Mouse (Mus musculus): ENCODE results near the gene Gm904. TPM values are rescaled to one million over a fixed set of nuclear protein-coding genes. Genes with fewer than 3 reads are reported as not detected.
"Not testable (repeated sequence)": the region's sequence is repeated elsewhere in the genome, so short reads cannot be mapped to it uniquely, and the experiment has no call there.

Gm904 gene
- polyA plus RNA-seq (2014; fragmentation: Nextera tagmentation; extraction: Ambion mirVana) = not detected in 2 replicates

DNA sequence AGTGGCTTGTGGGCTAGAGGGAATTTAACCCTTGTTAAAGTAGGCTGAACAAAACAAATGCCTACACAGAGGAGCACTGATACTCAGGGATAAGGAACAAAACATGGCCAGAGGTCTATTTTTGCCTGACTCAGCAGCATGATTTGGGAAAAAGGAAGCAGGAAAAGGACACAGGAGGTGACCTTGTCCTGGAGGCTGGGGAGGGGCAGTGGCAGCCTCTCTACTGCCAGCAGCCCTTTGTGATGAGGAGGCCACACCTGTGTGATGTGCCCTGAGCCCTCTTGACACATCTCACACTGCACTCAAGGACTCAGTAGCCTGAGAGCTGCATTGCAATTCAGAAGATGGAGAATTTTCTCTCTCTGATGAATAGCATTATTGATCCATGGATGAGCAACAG lies at the start of gene Gm904:
TSS of gene Gm904 (plus strand) at position 301 of the 400 bp plus-strand sequence.
- not testable (repeated sequence) for H3K9me3 ChIP-seq (replicated peaks; ENCODE audit: control insufficient read depth, low read length); H3K27ac ChIP-seq (ENCODE audit: low read depth, low read length); ATAC-seq (replicated peaks; ENCODE audit: insufficient number of reproducible peaks, low FRiP score, low TSS enrichment); H3K4me1 ChIP-seq (ENCODE audit: control insufficient read depth, insufficient read depth, low read length); H3K9ac ChIP-seq (ENCODE audit: low read depth, low read length); H3K4me3 ChIP-seq (ENCODE audit: low read depth, low read length); H3K36me3 ChIP-seq (ENCODE audit: control insufficient read depth, insufficient read depth, low read length); H3K4me2 ChIP-seq; H3K27me3 ChIP-seq (ENCODE audit: control insufficient read depth, insufficient read depth, low read length)

DNA sequence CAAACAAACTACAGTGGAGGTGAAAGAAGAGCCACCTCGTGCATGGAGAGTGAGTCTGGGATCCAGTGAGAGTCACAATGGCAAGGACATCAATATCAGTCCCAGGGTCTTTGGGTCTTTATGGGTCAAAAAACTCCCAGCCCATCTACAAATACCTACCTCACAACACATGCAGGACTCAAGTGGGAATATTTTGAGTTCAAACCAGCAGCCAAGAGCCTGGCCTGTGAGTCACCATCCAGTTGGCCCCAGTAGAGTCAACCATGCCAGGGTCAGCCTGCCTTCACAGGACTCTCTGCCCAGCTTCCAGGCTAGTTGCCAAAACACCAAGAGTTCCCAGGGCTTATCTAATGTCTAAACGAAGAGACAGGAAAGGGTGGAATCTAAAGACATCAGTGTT lies 5.7 kb downstream of the Gm904 start:
- not testable (repeated sequence) for H3K27ac ChIP-seq (ENCODE audit: low read depth, low read length); H3K4me3 ChIP-seq (ENCODE audit: low read depth, low read length); H3K27me3 ChIP-seq (ENCODE audit: control insufficient read depth, insufficient read depth, low read length); H3K9me3 ChIP-seq (replicated peaks; ENCODE audit: control insufficient read depth, low read length); H3K36me3 ChIP-seq (ENCODE audit: control insufficient read depth, insufficient read depth, low read length); ATAC-seq (replicated peaks; ENCODE audit: insufficient number of reproducible peaks, low FRiP score, low TSS enrichment); H3K4me1 ChIP-seq (ENCODE audit: control insufficient read depth, insufficient read depth, low read length); H3K9ac ChIP-seq (ENCODE audit: low read depth, low read length); H3K4me2 ChIP-seq
- 44% methylated on average over 2 of the region's 2 CpGs for WGBS (ENCODE audit: insufficient replicate concordance)

Small RNAs within 50 kb of the gene (microRNA-seq; reads per million reads assigned to microRNA genes)
- gene Gm23952 (ENCODE audit: borderline number of aligned reads) = not detected
- not detected for gene Mir683-2 (ENCODE audit: borderline number of aligned reads)

Other genes starting within 250 kb of the Gm904 start
- 21.7 and 28.1 TPM in 2 replicates for gene Fbxw17, start 225.4 kb upstream of the Gm904 start, polyA plus RNA-seq (2014; fragmentation: Nextera tagmentation; extraction: Ambion mirVana)
- gene Gm47429, start 199.3 kb upstream of the Gm904 start, polyA plus RNA-seq (2014; fragmentation: Nextera tagmentation; extraction: Ambion mirVana) = not detected in 2 replicates
- not detected in 2 replicates for gene Nutm2, start 175.9 kb upstream of the Gm904 start, polyA plus RNA-seq (2014; fragmentation: Nextera tagmentation; extraction: Ambion mirVana)
- not detected in 2 replicates for gene Gm8765, start 55.1 kb downstream of the Gm904 start, polyA plus RNA-seq (2014; fragmentation: Nextera tagmentation; extraction: Ambion mirVana)

Measured in heart, embryonic 11.5 days (tissue).